Mouse (Mus musculus) thymus, adult 2 months (tissue): ENCODE data around the gene Gnat1.

Source experiments
- CTCF ChIP-seq: fragments of 200-500 bp; IDR thresholded peaks from 2 replicates; pipeline ENCODE4 v1.5.1; 2012; ENCODE audit warnings: mild to moderate bottlenecking, control low read depth, low read length, moderate library complexity, borderline replicate concordance; ENCODE audit not compliant: control insufficient read depth, poor library complexity, insufficient read depth; ENCODE audit errors: extremely low read depth
- POLR2A ChIP-seq: fragments of 200-500 bp; IDR thresholded peaks from 2 replicates; pipeline ENCODE4 v1.6.1; 2012; ENCODE audit warnings: mild to moderate bottlenecking, low read length, control low read depth, moderate library complexity; ENCODE audit not compliant: control insufficient read depth, poor library complexity, insufficient read depth; ENCODE audit errors: extremely low read depth

DNA sequence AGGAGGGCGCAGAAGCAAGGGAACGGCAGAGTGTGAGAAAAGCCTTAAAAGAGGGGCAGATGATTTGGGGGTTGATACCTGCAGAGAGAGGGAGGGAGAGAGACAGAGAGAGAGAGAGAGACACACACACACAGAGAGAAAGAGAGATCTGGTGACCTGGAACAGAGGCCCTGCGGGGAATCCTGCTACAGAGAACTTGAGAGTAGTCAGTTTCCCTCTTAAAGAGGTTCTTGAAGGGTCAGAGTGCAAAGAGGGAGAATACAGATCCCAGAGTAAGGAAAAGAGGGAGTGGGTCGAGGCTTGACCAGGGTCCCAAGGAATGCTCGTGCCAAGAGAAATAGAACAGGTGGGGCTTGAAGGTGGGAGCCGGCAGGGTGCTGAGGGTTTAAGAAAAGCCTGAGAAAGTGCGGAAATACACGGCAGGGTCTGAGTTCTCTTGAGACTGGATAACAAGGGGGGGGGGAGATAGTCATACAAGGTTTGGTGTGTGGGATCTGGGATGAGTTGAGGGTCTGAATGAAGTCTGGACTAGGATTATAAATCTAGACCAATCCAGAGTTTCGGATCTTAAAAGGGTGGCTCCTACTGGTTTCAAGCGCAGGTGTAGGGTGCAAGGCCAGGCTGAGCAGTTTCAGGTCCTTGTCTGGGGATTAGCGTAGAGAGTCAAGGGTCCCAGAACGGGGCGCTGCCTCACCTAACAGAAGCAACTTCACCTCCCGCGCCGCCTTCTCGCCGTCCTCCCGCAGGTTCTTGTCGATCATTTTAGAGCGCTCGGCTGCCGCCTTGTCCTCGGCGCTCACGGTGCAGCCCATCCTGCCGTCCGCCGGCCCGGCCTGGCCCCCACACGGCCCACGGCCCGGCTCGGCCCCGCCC, 44.9 kb downstream of the Gnat1 start:
- TF ChIP-seq CTCF: no peak
- no peak for TF ChIP-seq POLR2A
